ENCODE assay signal across 21 mouse cellular contexts in genomic region chr12:89241554-89241953, GRCm38 (mm10).
"Had no signal": no experiment of that assay in that cellular context is flagged by ENCODE, and none has a peak within 500 bp of the region (broad histone marks: within the 10 kb centered on the region; RNA-seq: fewer than 3 reads in every experiment).

No protein-coding gene starts in this region.

- H3K36me3 ChIP-seq: limb, embryonic 10.5 days; limb, embryonic 13.5 days; liver, embryonic 13.5 days; midbrain, embryonic 13.5 days; neural tube, embryonic 13.5 days; stomach, embryonic 15.5 days had no signal

- H3K4me1 ChIP-seq: limb, embryonic 10.5 days; limb, embryonic 13.5 days; liver, embryonic 13.5 days; midbrain, embryonic 13.5 days; neural tube, embryonic 13.5 days; stomach, embryonic 15.5 days had no signal

- H3K4me3 ChIP-seq: limb, embryonic 10.5 days; limb, embryonic 13.5 days; liver, embryonic 13.5 days; midbrain, embryonic 13.5 days; myocyte; neural tube, embryonic 13.5 days; stomach, embryonic 15.5 days had no signal

- H3K9ac ChIP-seq: limb, embryonic 13.5 days; liver, embryonic 13.5 days; midbrain, embryonic 13.5 days; neural tube, embryonic 13.5 days; stomach, embryonic 15.5 days had no signal

- H3K9me3 ChIP-seq: limb, embryonic 10.5 days; liver, embryonic 13.5 days; midbrain, embryonic 13.5 days; neural tube, embryonic 13.5 days; stomach, embryonic 15.5 days had no signal

- ATAC-seq: midbrain, embryonic 13.5 days had no signal

- DNase-seq: kidney, adult 18-20 months; kidney, adult 9 months; kidney, postnatal 14 days; kidney, postnatal 4 days; layer of hippocampus, postnatal 36 days; liver; liver, embryonic 13.5 days; lung, adult 2 months; retina, postnatal 1 day; right cerebral cortex, postnatal 25 days; spleen, adult 18-20 months; thymus, adult 2 months; thymus, postnatal 14 days; thymus, postnatal 4 days had no signal

- H3K27ac ChIP-seq: limb, embryonic 10.5 days; limb, embryonic 13.5 days; liver, embryonic 13.5 days; macrophage; midbrain, embryonic 13.5 days; neural tube, embryonic 13.5 days; stomach, embryonic 15.5 days had no signal

- H3K4me2 ChIP-seq: limb, embryonic 13.5 days; liver, embryonic 13.5 days; midbrain, embryonic 13.5 days; neural tube, embryonic 13.5 days; stomach, embryonic 15.5 days had no signal

- H3K27me3 ChIP-seq: limb, embryonic 13.5 days; liver, embryonic 13.5 days; midbrain, embryonic 13.5 days; neural tube, embryonic 13.5 days; stomach, embryonic 15.5 days had no signal
